9 mouse cellular contexts compared by ENCODE assay signal in the genomic region with DNA sequence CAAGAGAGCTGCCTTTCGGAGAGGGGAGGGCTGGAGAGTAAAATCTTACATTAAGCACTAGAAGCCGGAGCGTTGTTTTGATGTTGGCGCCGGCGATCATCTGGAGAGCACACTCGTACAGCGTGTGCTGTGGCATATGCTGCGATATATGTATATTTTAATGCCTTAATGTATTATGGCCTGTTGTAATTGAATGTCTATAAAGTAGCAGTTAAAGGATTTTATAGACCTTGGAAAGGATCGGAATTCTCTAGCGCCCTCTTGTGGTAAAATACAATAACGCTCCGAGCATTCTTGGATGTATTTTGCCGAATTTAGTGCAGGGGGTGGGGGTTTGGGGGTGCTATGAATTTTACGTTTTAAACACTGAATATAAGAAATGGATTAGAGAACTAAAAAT.
DNase-seq lines count a peak whose midpoint lies in the region; ATAC-seq lines count a peak whose summit lies in the region.
"Had no signal": no experiment of that assay in that cellular context is flagged by ENCODE, and none has a peak within 500 bp of the region (broad histone marks: within the 10 kb centered on the region; RNA-seq: fewer than 3 reads in every experiment).

No protein-coding gene starts in this region.

- no peaks in the 10 kb centered on the region for H3K36me3 ChIP-seq in forebrain, embryonic 13.5 days (ENCODE audit: poor library complexity, severe bottlenecking)
- H3K36me3 ChIP-seq in limb, embryonic 13.5 days: no peaks in the 10 kb centered on the region
- no peaks in the 10 kb centered on the region for H3K36me3 ChIP-seq in neural tube, embryonic 14.5 days (ENCODE audit: control insufficient read depth, insufficient read depth, low read length)
- H3K36me3 ChIP-seq: liver, embryonic 15.5 days had no signal

- no peak overlapping the region for H3K9ac ChIP-seq in forebrain, embryonic 13.5 days
- no peak overlapping the region for H3K9ac ChIP-seq in limb, embryonic 13.5 days
- H3K9ac ChIP-seq in neural tube, embryonic 14.5 days (replicated peaks; ENCODE audit: low read depth, low read length): peak overlapping the region; percentile 48
- H3K9ac ChIP-seq: liver, embryonic 15.5 days had no signal

- no peaks in the 10 kb centered on the region for H3K9me3 ChIP-seq in forebrain, embryonic 13.5 days (replicated peaks)
- no peaks in the 10 kb centered on the region for H3K9me3 ChIP-seq in limb, embryonic 13.5 days
- H3K9me3 ChIP-seq in neural tube, embryonic 14.5 days (ENCODE audit: control insufficient read depth, low read length): no peaks in the 10 kb centered on the region
- H3K9me3 ChIP-seq: liver, embryonic 15.5 days had no signal

- H3K27ac ChIP-seq in forebrain, embryonic 13.5 days: no peak overlapping the region
- no peak overlapping the region for H3K27ac ChIP-seq in limb, embryonic 13.5 days
- peak overlapping the region; percentile 84 for H3K27ac ChIP-seq in neural tube, embryonic 14.5 days (ENCODE audit: low read depth, low read length)
- H3K27ac ChIP-seq: liver, embryonic 15.5 days had no signal

- no peak for ATAC-seq in forebrain, embryonic 13.5 days
- ATAC-seq in inflammation-experienced regulatory T-cells, adult 6 months: peak; percentile 25
- no peak for ATAC-seq in limb, embryonic 13.5 days (ENCODE audit: low FRiP score, low read depth)
- peak; percentile 76 for ATAC-seq in neural tube, embryonic 14.5 days (ENCODE audit: low read depth)

- H3K4me1 ChIP-seq in forebrain, embryonic 13.5 days: no peaks in the 10 kb centered on the region
- H3K4me1 ChIP-seq in limb, embryonic 13.5 days: no peaks in the 10 kb centered on the region
- H3K4me1 ChIP-seq in neural tube, embryonic 14.5 days (ENCODE audit: control insufficient read depth, insufficient read depth, low read length): peaks cover 14% of the 10 kb centered on the region
- H3K4me1 ChIP-seq: liver, embryonic 15.5 days had no signal

- DNase-seq in kidney, adult 18-20 months: peak; percentile 41
- no peak for DNase-seq in kidney, adult 11 months
- peak; percentile 30 for DNase-seq in ZHBTc4 (ENCODE audit: low read depth, low spot score)
- no peak for DNase-seq in gastrocnemius, postnatal 25 days

- peaks cover 36% of the 10 kb centered on the region for H3K27me3 ChIP-seq in forebrain, embryonic 13.5 days
- peaks cover 73% of the 10 kb centered on the region for H3K27me3 ChIP-seq in limb, embryonic 13.5 days
- no peaks in the 10 kb centered on the region for H3K27me3 ChIP-seq in neural tube, embryonic 14.5 days (ENCODE audit: control insufficient read depth, insufficient read depth, low read length)

- no peak overlapping the region for H3K4me3 ChIP-seq in forebrain, embryonic 13.5 days
- H3K4me3 ChIP-seq in limb, embryonic 13.5 days: peak overlapping the region; percentile 25
- H3K4me3 ChIP-seq in neural tube, embryonic 14.5 days (ENCODE audit: low read depth, low read length): peak overlapping the region; percentile 28
- H3K4me3 ChIP-seq: liver, embryonic 15.5 days had no signal

- 20% methylated on average over 15 of the region's 15 CpGs for WGBS in forebrain, embryonic 13.5 days
- WGBS in limb, embryonic 13.5 days: 10% methylated on average over 15 of the region's 15 CpGs
- 4% methylated on average over 15 of the region's 15 CpGs for WGBS in neural tube, embryonic 14.5 days

- H3K4me2 ChIP-seq in forebrain, embryonic 13.5 days: peak overlapping the region; percentile 34; the same call in 1 of the 2 replicates
- peak overlapping the region; percentile 53 for H3K4me2 ChIP-seq in limb, embryonic 13.5 days (replicated peaks)
- H3K4me2 ChIP-seq in neural tube, embryonic 14.5 days (ENCODE audit: low read depth, low read length): peak overlapping the region; percentile 58
- H3K4me2 ChIP-seq: liver, embryonic 15.5 days had no signal

Comparison
In these comparisons a context has a peak if more than half of its experiments do, and no peak if none do; other contexts are left out.
1. DNase-seq: peak in kidney, adult 18-20 months (single experiment) and ZHBTc4 (single experiment); none in kidney, adult 11 months (single experiment) and gastrocnemius, postnatal 25 days (single experiment).
2. ATAC-seq: peak in inflammation-experienced regulatory T-cells, adult 6 months (single experiment) and neural tube, embryonic 14.5 days (single experiment); none in forebrain, embryonic 13.5 days (single experiment) and limb, embryonic 13.5 days (single experiment).
3. Peak in every context shown above with its lines, with median percentiles within 50 percentile points of each other: H3K4me2 ChIP-seq.